ENCODE assay signal across 8 mouse cellular contexts in genomic region chr12:117772638-117773037, GRCm38 (mm10). TPM values are rescaled to one million over a fixed set of nuclear protein-coding genes. Genes with fewer than 3 reads are reported as not detected.
A peak's percentile ranks its signal among the peaks of the same experiment; 100 is the strongest.
DNase-seq lines count a peak whose midpoint lies in the region; ATAC-seq and TF ChIP-seq lines count a peak whose summit lies in the region.

No protein-coding gene starts in this region.

- no peak overlapping the region for H3K4me3 ChIP-seq in lung, embryonic 14.5 days (ENCODE audit: low read depth, low read length)

- H3K9ac ChIP-seq in lung, embryonic 14.5 days: no peak overlapping the region

- H3K36me3 ChIP-seq in lung, embryonic 14.5 days (ENCODE audit: insufficient read depth): no peaks in the 10 kb centered on the region

- H3K4me2 ChIP-seq in lung, embryonic 14.5 days: no peak overlapping the region

- no peak overlapping the region for H3K27ac ChIP-seq in lung, embryonic 14.5 days (ENCODE audit: low read depth)

- WGBS in lung, embryonic 14.5 days: 0% methylated on average over 2 of the region's 2 CpGs

- peak; percentile 82 for ATAC-seq in common myeloid progenitor, adult 5-6 weeks (replicated peaks; ENCODE audit: low read depth, poor library complexity, severe bottlenecking)
- ATAC-seq in granulocyte monocyte progenitor cell, adult 5-6 weeks (replicated peaks; ENCODE audit: poor library complexity, severe bottlenecking): peak; percentile 82
- peak; percentile 59; the same call in 1 of the 2 replicates for ATAC-seq in lung, embryonic 14.5 days (ENCODE audit: insufficient read depth)

- no peaks in the 10 kb centered on the region for H3K9me3 ChIP-seq in lung, embryonic 14.5 days (ENCODE audit: low read depth, low read length)

- TF ChIP-seq CTCF in lung, embryonic 14.5 days (IDR thresholded peaks at IDR 0.05; ENCODE audit: low read depth): peak; percentile 84

- no peaks in the 10 kb centered on the region for H3K27me3 ChIP-seq in lung, embryonic 14.5 days (ENCODE audit: insufficient read depth, low read length)

- H3K4me1 ChIP-seq in lung, embryonic 14.5 days (ENCODE audit: insufficient read depth): no peaks in the 10 kb centered on the region

- DNase-seq in CD4-positive helper T cell, adult 2 months (ENCODE audit: low read depth, low spot score): peak; percentile 24
- DNase-seq in R1 (ENCODE audit: low read depth, low spot score): peak; percentile 72
- peak; percentile 35 to 83 for DNase-seq in kidney, postnatal 36 days
- peak; percentile 87 for DNase-seq in lung, embryonic 14.5 days
- peak; percentile 51 for DNase-seq in ovary, postnatal 36 days (ENCODE audit: low spot score)
- peak; percentile 52 to 57 for DNase-seq in urinary bladder, postnatal 36 days (ENCODE audit: low spot score in 2 of 2)

RNA-seq across cellular contexts. Expression of gene Cdca7l, which starts 31.5 kb away (rescaled TPM):
- total RNA-seq in common myeloid progenitor, adult 5-6 weeks (2017): 181 and 196 TPM in 2 replicates
- total RNA-seq in granulocyte monocyte progenitor cell, adult 5-6 weeks (2014; fragmentation: Nextera tagmentation): 63.2 and 75.7 TPM in 2 replicates
- 130 and 145 TPM in 2 replicates for total RNA-seq in granulocyte monocyte progenitor cell, adult 5-6 weeks (2017)
- polyA plus RNA-seq in lung, embryonic 14.5 days (2014; fragmentation: Nextera tagmentation; extraction: Ambion mirVana): 67.7 and 71.5 TPM in 2 replicates

Comparison
In these comparisons a context has a peak if more than half of its experiments do, and no peak if none do; other contexts are left out.
1. DNase-seq: peak in every context shown above with its lines; median percentile 87 in lung, embryonic 14.5 days; 72 in R1; 59 in kidney, postnatal 36 days; 54 in urinary bladder, postnatal 36 days; 51 in ovary, postnatal 36 days; 24 in CD4-positive helper T cell, adult 2 months.